Mouse (Mus musculus): ENCODE data around the gene Ptpa. TPM values are rescaled to one million over a fixed set of nuclear protein-coding genes. Genes with fewer than 3 reads are reported as not detected.
A peak's percentile ranks its signal among the peaks of the same experiment; 100 is the strongest.

Ptpa gene
- total RNA-seq, 2 experiments from 2014 or later = 144 to 145 TPM

GRCm38 (mm10) chr2:30473431-30474031, 57.7 kb downstream of the Ptpa start:
- intact Hi-C loops (cut with DNase I) = loop anchor here (2.0 to 5.0 kb wide), 3 partner anchors 74 to 321 kb away; partner anchors contain the start of gene Cstad
- DNase-seq (ENCODE audit: extremely low spot score in 1 of 2, low spot score in 2 of 2) = no peak

- intact Hi-C loops (cut with DNase I) = loop anchor here (5.0 kb wide), 2 partner anchors 73 to 123 kb away; partner anchors contain the start of gene Cstad
- DNase-seq (ENCODE audit: extremely low spot score in 1 of 2, low spot score in 2 of 2) = peak; percentile 94 to 96
These were observed 58.2 kb downstream of the Ptpa start, which contains the start of gene Ier5l for GRCm38 (mm10) chr2:30474039-30474438. Gene Ier5l (minus strand): TSS chr2:30474219.

GRCm38 (mm10) chr2:30474776-30475175, 58.9 kb downstream of the Ptpa start:
- intact Hi-C loops (cut with DNase I) = loop anchor here (5.0 kb wide), 2 partner anchors 73 to 123 kb away; partner anchors contain the start of gene Cstad
- DNase-seq (ENCODE audit: extremely low spot score in 1 of 2, low spot score in 2 of 2) = no peak

- DNase-seq (ENCODE audit: extremely low spot score in 1 of 2, low spot score in 2 of 2) = no peak
- intact Hi-C loops (cut with DNase I) = no loop called here
These were observed 59.6 kb downstream of the Ptpa start for GRCm38 (mm10) chr2:30475457-30475856.

- no peak for DNase-seq (ENCODE audit: extremely low spot score in 1 of 2, low spot score in 2 of 2)
- intact Hi-C loops (cut with DNase I) = no loop called here
These were observed 60.4 kb downstream of the Ptpa start for GRCm38 (mm10) chr2:30476241-30476640.

- DNase-seq (ENCODE audit: extremely low spot score in 1 of 2, low spot score in 2 of 2) = no peak
- intact Hi-C loops (cut with DNase I) = no loop called here
These were observed 62.7 kb downstream of the Ptpa start for GRCm38 (mm10) chr2:30478526-30478925.

GRCm38 (mm10) chr2:30487597-30487996, 71.8 kb downstream of the Ptpa start:
- intact Hi-C loops (cut with DNase I) = no loop called here
- DNase-seq (ENCODE audit: extremely low spot score in 1 of 2, low spot score in 2 of 2) = no peak

GRCm38 (mm10) chr2:30490384-30490783, 74.5 kb downstream of the Ptpa start:
- DNase-seq (ENCODE audit: extremely low spot score in 1 of 2, low spot score in 2 of 2) = no peak
- intact Hi-C loops (cut with DNase I) = no loop called here

- DNase-seq (ENCODE audit: extremely low spot score in 1 of 2, low spot score in 2 of 2) = no peak
These were observed 79.4 kb downstream of the Ptpa start for GRCm38 (mm10) chr2:30495000-30495908.

GRCm38 (mm10) chr2:30495909-30496861, 80.3 kb downstream of the Ptpa start:
- peak in 1 of 2 experiments; percentile 81 for DNase-seq (ENCODE audit: extremely low spot score in 1 of 2, low spot score in 2 of 2)
- intact Hi-C loops (cut with DNase I) = no loop called here

More at GRCm38 (mm10) chr2:30495000-30495908, 79.4 kb downstream of the Ptpa start:
- intact Hi-C loops (cut with DNase I) = no loop called here

Small RNA genes within 50 kb of the gene (microRNA-seq; reads per million reads assigned to microRNA genes)
- gene Gm47292 = not detected

Other genes with a start within 250 kb of the Ptpa start
- gene Endog, start 244.5 kb upstream of the Ptpa start, total RNA-seq (2021) = 10 to 100 TPM; 18.6 to 23.3 TPM
- gene Spout1, start 237.6 kb upstream of the Ptpa start, total RNA-seq (2021) = 10 to 100 TPM; 37.0 to 40.3 TPM
- 10 to 100 TPM; 13.1 to 15.8 TPM for gene Kyat1, start 210.2 kb upstream of the Ptpa start, total RNA-seq (2021)
- gene Lrrc8a, start 178.3 kb upstream of the Ptpa start, total RNA-seq (2021) = 10 to 100 TPM; 47.8 to 51.9 TPM
- gene Gm28035, start 175.5 kb upstream of the Ptpa start, total RNA-seq (2021) = 1 to 10 TPM; 6.3 to 7.3 TPM
- 10 to 100 TPM; 14.2 to 14.6 TPM for gene Phyhd1, start 149.8 kb upstream of the Ptpa start, total RNA-seq (2021)
- not detected for gene Gm28038, start 135.0 kb upstream of the Ptpa start, total RNA-seq (2021)
- 10 to 100 TPM; 25.8 to 28.8 TPM for gene Dolk, start 129.7 kb upstream of the Ptpa start, total RNA-seq (2021)
- 10 to 100 TPM; 23.7 to 23.9 TPM for gene Nup188, start 129.6 kb upstream of the Ptpa start, total RNA-seq (2021)
- gene Sh3glb2, start 56.7 kb upstream of the Ptpa start, total RNA-seq (2021) = 100 to 1,000 TPM; 219 to 230 TPM
- gene Miga2, start 51.8 kb upstream of the Ptpa start, total RNA-seq (2021) = 100 to 1,000 TPM in 1 of 2 experiments, 10 to 100 TPM in 1; 95.4 to 108 TPM
- gene Dolpp1, start 23.8 kb upstream of the Ptpa start, total RNA-seq (2021) = 10 to 100 TPM; 35.6 to 36.4 TPM
- gene Crat, start 226 bp upstream of the Ptpa start, total RNA-seq (2021) = 10 to 100 TPM; 39.7 to 40.3 TPM
- gene Ier5l, start 58.2 kb downstream of the Ptpa start, total RNA-seq (2021) = 1 to 10 TPM; 7.8 to 9.8 TPM
- 1 to 10 TPM; 3.1 to 4.8 TPM for gene Cstad, start 179.0 kb downstream of the Ptpa start, total RNA-seq (2021)